Mouse (Mus musculus): ENCODE data around the gene Runx1. TPM values are rescaled to one million over a fixed set of nuclear protein-coding genes. Genes with fewer than 3 reads are reported as not detected.

Runx1 gene
- polyA plus RNA-seq, 1 experiment, result 38.8 TPM

GRCm38 (mm10) chr16:92790601-92791000 lies 35.3 kb downstream of the Runx1 start:
- TF ChIP-seq USF1 (IDR thresholded peaks at IDR 0.05; ENCODE audit: low read depth) (peak; percentile 0), CEBPB (IDR thresholded peaks at IDR 0.05; ENCODE audit: insufficient read depth, poor library complexity, severe bottlenecking) (no peak)
- H3K4me3 ChIP-seq, result no peak overlapping the region
- no peak overlapping the region for H3ac ChIP-seq (ENCODE audit: control insufficient read depth, insufficient read length)
- peaks cover 17% of the 10 kb centered on the region for H3K36me3 ChIP-seq (ENCODE audit: control insufficient read depth, insufficient read depth)
- no peaks in the 10 kb centered on the region for H3K27me3 ChIP-seq (ENCODE audit: control insufficient read depth, insufficient read depth, insufficient read length)
- peaks cover 99% of the 10 kb centered on the region for H3K79me2 ChIP-seq (ENCODE audit: control insufficient read depth, insufficient read depth)
- no peak overlapping the region for H3K4me2 ChIP-seq (ENCODE audit: low read depth)

GRCm38 (mm10) chr16:92789840-92790239 lies 36.1 kb downstream of the Runx1 start:
- H3K4me2 ChIP-seq (ENCODE audit: low read depth), result no peak overlapping the region
- no peak overlapping the region for H3K4me3 ChIP-seq
- no peaks in the 10 kb centered on the region for H3K27me3 ChIP-seq (ENCODE audit: control insufficient read depth, insufficient read depth, insufficient read length)
- H3K79me2 ChIP-seq (ENCODE audit: control insufficient read depth, insufficient read depth), result peaks cover 99% of the 10 kb centered on the region
- TF ChIP-seq REST (IDR thresholded peaks at IDR 0.05; ENCODE audit: insufficient read depth, insufficient read length), result no peak
- TF ChIP-seq MYOG (IDR thresholded peaks at IDR 0.05; ENCODE audit: control insufficient read depth in 1 of 3, insufficient read depth in 1 of 3, insufficient read length in 2 of 3, low read depth in 2 of 3), result no peak
- TF ChIP-seq MYOD1 (IDR thresholded peaks at IDR 0.05; ENCODE audit: control insufficient read depth in 1 of 3, insufficient read length in 2 of 3, low read depth in 2 of 3), result no peak
- peak; percentile 25 for TF ChIP-seq POLR2AphosphoS2 (IDR thresholded peaks at IDR 0.05; ENCODE audit: insufficient read length, low read depth)
- peaks cover 17% of the 10 kb centered on the region for H3K36me3 ChIP-seq (ENCODE audit: control insufficient read depth, insufficient read depth)
- H3ac ChIP-seq (ENCODE audit: control insufficient read depth, insufficient read length), result no peak overlapping the region

- no peaks in the 10 kb centered on the region for H3K27me3 ChIP-seq (ENCODE audit: control insufficient read depth, insufficient read depth, insufficient read length)
- H3K36me3 ChIP-seq (ENCODE audit: control insufficient read depth, insufficient read depth), result peaks cover 17% of the 10 kb centered on the region
- TF ChIP-seq MYOG (IDR thresholded peaks at IDR 0.05; ENCODE audit: control insufficient read depth in 1 of 3, insufficient read depth in 1 of 3, insufficient read length in 2 of 3, low read depth in 2 of 3), result peak in 1 of 3 experiments; percentile 41
- no peak for TF ChIP-seq MAX (IDR thresholded peaks at IDR 0.05; ENCODE audit: low read depth)
- peak in 2 of 3 experiments; percentile 52 to 53 for TF ChIP-seq MYOD1 (IDR thresholded peaks at IDR 0.05; ENCODE audit: control insufficient read depth in 1 of 3, insufficient read length in 2 of 3, low read depth in 2 of 3)
- H3K79me2 ChIP-seq (ENCODE audit: control insufficient read depth, insufficient read depth), result peaks cover 100% of the 10 kb centered on the region
- no peak overlapping the region for H3K4me3 ChIP-seq
- H3K4me2 ChIP-seq (ENCODE audit: low read depth), result peak overlapping the region; percentile 25
- H3ac ChIP-seq (ENCODE audit: control insufficient read depth, insufficient read length), result no peak overlapping the region
Observed at GRCm38 (mm10) chr16:92788446-92788845, 37.5 kb downstream of the Runx1 start.

GRCm38 (mm10) chr16:92786883-92787321 lies 39.0 kb downstream of the Runx1 start:
- Histone ChIP-seq H3K4me2 (ENCODE audit: low read depth) (no peak overlapping the region), H3K79me2 (ENCODE audit: control insufficient read depth, insufficient read depth) (peaks cover 99% of the 10 kb centered on the region), H3K27me3 (ENCODE audit: control insufficient read depth, insufficient read depth, insufficient read length) (no peaks in the 10 kb centered on the region), H3K36me3 (ENCODE audit: control insufficient read depth, insufficient read depth) (peaks cover 10% of the 10 kb centered on the region), H3K4me3 (no peak overlapping the region), H3ac (ENCODE audit: control insufficient read depth, insufficient read length) (no peak overlapping the region)
- TF ChIP-seq POLR2AphosphoS2 (IDR thresholded peaks at IDR 0.05; ENCODE audit: insufficient read length, low read depth) (no peak), TCF3 (IDR thresholded peaks at IDR 0.05; ENCODE audit: insufficient read length, low read depth) (no peak), MAX (IDR thresholded peaks at IDR 0.05; ENCODE audit: low read depth) (no peak), POLR2A (IDR thresholded peaks at IDR 0.05; ENCODE audit: insufficient read length, low read depth) (no peak)

- H3K36me3 ChIP-seq (ENCODE audit: control insufficient read depth, insufficient read depth), result peaks cover 10% of the 10 kb centered on the region
- no peak overlapping the region for H3ac ChIP-seq (ENCODE audit: control insufficient read depth, insufficient read length)
- no peak overlapping the region for H3K4me2 ChIP-seq (ENCODE audit: low read depth)
- no peak overlapping the region for H3K4me3 ChIP-seq
- TF ChIP-seq MYOG (IDR thresholded peaks at IDR 0.05; ENCODE audit: control insufficient read depth in 1 of 3, insufficient read depth in 1 of 3, insufficient read length in 2 of 3, low read depth in 2 of 3), result no peak
- no peak for TF ChIP-seq POLR2A (IDR thresholded peaks at IDR 0.05; ENCODE audit: insufficient read length, low read depth)
- no peak for TF ChIP-seq MAX (IDR thresholded peaks at IDR 0.05; ENCODE audit: low read depth)
- no peak for TF ChIP-seq E2F4 (IDR thresholded peaks at IDR 0.05; ENCODE audit: insufficient read depth)
- no peak for TF ChIP-seq TCF12 (IDR thresholded peaks at IDR 0.05; ENCODE audit: insufficient read depth, poor library complexity, severe bottlenecking)
- no peak for TF ChIP-seq USF1 (IDR thresholded peaks at IDR 0.05; ENCODE audit: low read depth)
- no peak for TF ChIP-seq MYOD1 (IDR thresholded peaks at IDR 0.05; ENCODE audit: control insufficient read depth in 1 of 3, insufficient read length in 2 of 3, low read depth in 2 of 3)
- TF ChIP-seq TCF3 (IDR thresholded peaks at IDR 0.05; ENCODE audit: insufficient read length, low read depth), result no peak
- no peak for TF ChIP-seq CEBPB (IDR thresholded peaks at IDR 0.05; ENCODE audit: insufficient read depth, poor library complexity, severe bottlenecking)
- TF ChIP-seq REST (IDR thresholded peaks at IDR 0.05; ENCODE audit: insufficient read depth, insufficient read length), result no peak
- TF ChIP-seq POLR2AphosphoS2 (IDR thresholded peaks at IDR 0.05; ENCODE audit: insufficient read length, low read depth), result no peak
- TF ChIP-seq SRF (IDR thresholded peaks at IDR 0.05; ENCODE audit: control insufficient read depth, insufficient read length, low read depth), result no peak
- H3K79me2 ChIP-seq (ENCODE audit: control insufficient read depth, insufficient read depth), result peaks cover 98% of the 10 kb centered on the region
- no peaks in the 10 kb centered on the region for H3K27me3 ChIP-seq (ENCODE audit: control insufficient read depth, insufficient read depth, insufficient read length)
Observed at GRCm38 (mm10) chr16:92786276-92786882, 39.6 kb downstream of the Runx1 start.

Measured in myocyte (in vitro differentiated cells).